23 mouse cellular contexts compared by ENCODE assay signal in genomic region chr2:104032056-104032455, GRCm38 (mm10). TPM values are rescaled to one million over a fixed set of nuclear protein-coding genes. Genes with fewer than 3 reads are reported as not detected.
"Had no signal": no experiment of that assay in that cellular context is flagged by ENCODE, and none has a peak within 500 bp of the region (broad histone marks: within the 10 kb centered on the region; RNA-seq: fewer than 3 reads in every experiment).

No protein-coding gene starts in this region.

- H3K27me3 ChIP-seq: kidney, embryonic 15.5 days; liver, embryonic 15.5 days had no signal

- H3K4me3 ChIP-seq: kidney, embryonic 15.5 days; left cerebral cortex, adult 2 months; liver, embryonic 15.5 days had no signal

- DNase-seq: kidney, adult 8-10 months; kidney, postnatal 10 days; layer of hippocampus, postnatal 36 days; lung, adult 2 months; lung, postnatal 14 days; midbrain, embryonic 14.5 days; thymus, adult 18-20 months; thymus, postnatal 36 days had no signal

- H3K9ac ChIP-seq: kidney, embryonic 15.5 days; liver, embryonic 15.5 days had no signal

- H3K9me3 ChIP-seq: kidney, embryonic 15.5 days; liver, embryonic 15.5 days had no signal

- H3K27ac ChIP-seq: kidney, embryonic 15.5 days; left cerebral cortex, adult 2 months; liver, embryonic 15.5 days; macrophage had no signal

- H3K4me2 ChIP-seq: kidney, embryonic 15.5 days; liver, embryonic 15.5 days had no signal

RNA-seq across cellular contexts. Expression of gene 4931422A03Rik, which starts 3.9 kb away (rescaled TPM):
- polyA plus RNA-seq: liver, adult 2 months; lung, adult 2 months; macrophage; small intestine, adult 2 months; spleen, adult 2 months had no signal

RNA-seq across cellular contexts. Expression of gene Gm10912, which starts 33.6 kb away (rescaled TPM):
- polyA plus RNA-seq: kidney, embryonic 15.5 days; limb, embryonic 11.5 days; lung, embryonic 16.5 days; macrophage; midbrain, embryonic 14.5 days; midbrain, postnatal 0 days; neural tube, embryonic 11.5 days; neural tube, embryonic 14.5 days; stomach, embryonic 16.5 days had no signal

RNA-seq across cellular contexts. Expression of gene Gm10799, which starts 36.3 kb away (rescaled TPM):
- polyA plus RNA-seq: kidney, embryonic 15.5 days; limb, embryonic 11.5 days; limb, embryonic 14.5 days; liver, adult 2 months; liver, embryonic 15.5 days; lung, adult 2 months; lung, embryonic 16.5 days; macrophage; midbrain, embryonic 14.5 days; midbrain, postnatal 0 days; neural tube, embryonic 11.5 days; neural tube, embryonic 14.5 days; small intestine, adult 2 months; spleen, adult 2 months; stomach, embryonic 16.5 days; testis, adult 2 months had no signal

RNA-seq across cellular contexts. Expression of gene Cd59b, which starts 37.6 kb away (rescaled TPM):
- polyA plus RNA-seq: macrophage had no signal
